Mouse (Mus musculus): ENCODE measurements around the gene Ap5z1.

Ap5z1 gene

GRCm38 (mm10) chr5:142524711-142525464 is 61.1 kb downstream of the Ap5z1 start:
- peak; percentile 30 for DNase-seq

Data from lung, postnatal 36 days (tissue).